Comparison of ENCODE assay signal across 30 mouse cellular contexts in genomic region chr11:94727306-94727705, GRCm38 (mm10). TPM values are rescaled to one million over a fixed set of nuclear protein-coding genes. Genes with fewer than 3 reads are reported as not detected.
"Had no signal": no experiment of that assay in that cellular context is flagged by ENCODE, and none has a peak within 500 bp of the region (broad histone marks: within the 10 kb centered on the region; RNA-seq: fewer than 3 reads in every experiment).

No protein-coding gene starts in this region.

- H3K27ac ChIP-seq: gastrocnemius, adult 2 months; heart, embryonic 10.5 days; hindbrain, embryonic 10.5 days; hindbrain, embryonic 12.5 days; hindbrain, embryonic 14.5 days; intestine, embryonic 15.5 days; limb, embryonic 10.5 days; limb, embryonic 12.5 days; liver, embryonic 13.5 days; liver, embryonic 15.5 days had no signal

- DNase-seq: gastrocnemius, adult 2 months; gastrocnemius, postnatal 10 days; gastrocnemius, postnatal 25 days; heart, adult 18-20 months; heart, postnatal 10 days; heart, postnatal 4 days; kidney, adult 18-20 months; kidney, adult 8-10 months; kidney, postnatal 10 days; kidney, postnatal 25 days; kidney, postnatal 4 days; liver; liver, embryonic 13.5 days had no signal

- H3K4me3 ChIP-seq: gastrocnemius, adult 2 months; heart, embryonic 10.5 days; heart, embryonic 12.5 days; hindbrain, embryonic 10.5 days; hindbrain, embryonic 12.5 days; intestine, embryonic 15.5 days; limb, embryonic 10.5 days; limb, embryonic 12.5 days; liver, embryonic 13.5 days; liver, embryonic 15.5 days had no signal

RNA-seq across cellular contexts. Expression of gene Cdc34b, which starts 14.3 kb away (rescaled TPM):
- total RNA-seq: granulocyte monocyte progenitor cell, adult 5-6 weeks had no signal

RNA-seq across cellular contexts. Expression of gene Gm11541, which starts 23.0 kb away (rescaled TPM):
- total RNA-seq: gastrocnemius, adult 2 months; gastrocnemius, postnatal 10 days; gastrocnemius, postnatal 25 days; gastrocnemius, postnatal 4 days; granulocyte monocyte progenitor cell, adult 5-6 weeks; heart, adult 18-20 months; heart, adult 8-10 months; heart, postnatal 10 days; heart, postnatal 25 days; heart, postnatal 4 days; layer of hippocampus, adult 18-20 months; left cerebral cortex, adult 18-20 months; left cerebral cortex, postnatal 14 days; left cerebral cortex, postnatal 36 days had no signal

RNA-seq across cellular contexts. Expression of gene Tmem92, which starts 55.2 kb away (rescaled TPM):
- total RNA-seq: gastrocnemius, adult 2 months; gastrocnemius, postnatal 10 days; gastrocnemius, postnatal 25 days; gastrocnemius, postnatal 4 days; granulocyte monocyte progenitor cell, adult 5-6 weeks; heart, adult 18-20 months; heart, adult 8-10 months; heart, postnatal 10 days; heart, postnatal 25 days; heart, postnatal 4 days; layer of hippocampus, adult 18-20 months; left cerebral cortex, adult 18-20 months; left cerebral cortex, postnatal 14 days had no signal
